Mouse (Mus musculus): ENCODE data around the gene Itga2.

Itga2 gene

DNA sequence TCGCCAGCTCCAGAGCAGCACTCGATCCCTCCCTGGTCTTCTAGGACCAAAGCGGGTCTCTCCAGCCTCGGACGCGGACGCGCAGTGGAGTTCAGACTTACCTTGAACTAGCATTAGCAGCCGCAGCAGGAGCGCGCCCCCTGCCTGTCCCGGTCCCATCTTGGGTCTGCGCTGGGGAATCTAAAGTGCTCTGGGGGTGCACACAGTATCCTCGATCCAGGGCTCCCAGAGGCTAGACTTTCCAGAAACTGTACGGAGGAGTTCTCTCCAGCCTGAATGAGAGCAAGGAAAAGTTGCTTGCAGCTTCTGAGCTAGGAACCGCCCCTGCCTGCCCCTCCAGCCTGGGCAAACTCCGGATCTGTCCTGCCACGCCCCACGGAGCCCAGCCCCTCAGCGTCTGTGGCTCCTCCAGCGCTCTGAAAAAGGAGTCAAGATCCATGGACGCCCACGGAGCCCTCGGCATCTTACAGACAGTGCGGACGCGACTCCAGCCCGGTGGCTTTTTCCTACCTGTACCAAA is at the start of gene Itga2:
Itga2 (minus strand) TSS at position 326 of the 520 bp plus-strand sequence.
- peak; percentile 61 for DNase-seq

DNA sequence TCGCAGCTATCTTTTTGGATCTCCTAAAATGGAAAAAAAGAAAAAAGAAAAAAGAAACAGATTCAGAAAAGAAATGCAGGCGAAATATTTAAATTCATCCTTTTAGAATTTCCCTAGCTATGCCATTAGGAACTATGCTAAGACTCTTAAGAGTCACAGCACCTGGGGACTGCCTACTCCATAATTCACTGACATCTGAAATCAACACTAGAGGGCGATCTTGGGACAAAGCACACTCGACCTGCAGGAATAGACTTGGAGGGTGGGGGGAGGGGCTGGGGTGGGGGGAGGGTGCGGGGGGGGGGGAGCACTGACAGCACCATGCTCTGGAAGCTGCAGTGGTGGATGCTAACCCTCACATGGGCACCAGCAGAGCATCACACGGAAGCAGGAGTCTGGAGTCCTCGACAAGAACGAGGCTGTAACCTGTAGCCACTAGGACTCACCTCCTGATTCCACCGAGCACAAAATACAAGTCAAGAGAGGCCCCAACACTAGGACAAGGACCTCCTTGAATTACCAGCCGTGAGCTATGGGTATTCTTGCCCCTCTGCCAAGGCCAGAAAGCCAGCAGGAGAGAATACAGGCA is 49.0 kb upstream of the Itga2 start:
- no peak for DNase-seq

DNA sequence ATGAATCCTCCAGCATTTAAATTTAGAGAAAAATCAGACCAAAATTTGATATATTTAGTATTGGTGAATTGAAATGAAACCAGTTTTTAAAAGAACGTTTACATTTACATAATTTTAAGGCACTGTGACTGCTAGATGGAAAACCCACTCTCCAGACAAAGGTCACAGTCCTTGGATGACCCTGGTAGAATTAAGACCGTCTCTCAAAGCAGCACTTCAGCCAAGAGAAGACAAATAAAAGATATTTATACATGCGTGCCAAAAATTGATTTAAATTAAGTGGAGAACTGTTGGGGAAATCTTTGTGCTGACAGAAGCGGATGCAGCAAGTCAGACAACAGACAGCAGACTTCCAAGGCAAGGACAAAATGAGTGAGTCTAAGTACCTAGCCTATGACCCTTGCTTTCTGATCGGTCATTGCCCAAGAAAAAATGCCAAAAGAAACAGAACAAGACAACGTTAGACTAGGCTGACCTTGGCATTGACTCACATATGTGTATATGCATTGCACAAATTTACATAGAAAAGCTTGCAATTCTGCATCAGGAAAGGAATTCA is 42.7 kb upstream of the Itga2 start:
- no peak for DNase-seq

DNA sequence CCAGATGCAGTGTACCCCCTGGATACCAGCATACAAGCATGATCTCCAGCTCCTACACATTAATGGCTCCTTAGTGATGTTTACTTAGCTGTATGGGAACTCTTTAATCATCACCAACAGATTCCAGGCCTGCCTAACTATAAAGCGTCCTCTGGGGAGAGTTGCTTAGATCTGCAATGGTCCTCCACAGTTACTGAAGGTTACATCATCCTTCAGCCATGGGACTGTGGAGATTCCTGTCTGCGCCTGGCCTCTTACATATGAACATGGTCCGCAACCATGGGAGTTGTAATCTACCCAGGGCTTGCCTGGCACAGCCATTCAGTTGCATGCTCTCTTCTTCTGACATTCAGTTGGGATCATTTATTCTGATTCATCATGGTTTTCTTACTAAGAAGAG is 40.0 kb upstream of the Itga2 start:
- no peak for DNase-seq

DNA sequence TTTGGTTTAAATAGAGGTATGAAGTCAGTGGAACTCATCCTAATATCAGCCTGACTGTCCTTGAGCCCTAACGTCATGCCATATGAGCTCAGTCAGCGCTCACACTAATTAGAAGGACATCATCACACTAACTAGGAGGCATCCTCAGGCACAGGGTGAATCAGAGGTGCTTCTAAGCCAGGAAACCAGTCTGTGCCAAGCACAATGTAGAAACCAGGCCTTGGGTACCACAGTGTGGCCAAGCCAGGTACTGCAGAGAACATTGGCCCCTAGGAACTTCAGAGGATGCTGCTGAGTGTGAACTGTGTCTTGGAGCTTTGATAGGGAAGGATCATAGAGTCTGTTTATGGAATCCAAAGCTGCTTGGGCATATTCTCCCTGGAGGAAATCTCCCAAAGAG is 32.3 kb upstream of the Itga2 start:
- peak; percentile 70 for DNase-seq

DNA sequence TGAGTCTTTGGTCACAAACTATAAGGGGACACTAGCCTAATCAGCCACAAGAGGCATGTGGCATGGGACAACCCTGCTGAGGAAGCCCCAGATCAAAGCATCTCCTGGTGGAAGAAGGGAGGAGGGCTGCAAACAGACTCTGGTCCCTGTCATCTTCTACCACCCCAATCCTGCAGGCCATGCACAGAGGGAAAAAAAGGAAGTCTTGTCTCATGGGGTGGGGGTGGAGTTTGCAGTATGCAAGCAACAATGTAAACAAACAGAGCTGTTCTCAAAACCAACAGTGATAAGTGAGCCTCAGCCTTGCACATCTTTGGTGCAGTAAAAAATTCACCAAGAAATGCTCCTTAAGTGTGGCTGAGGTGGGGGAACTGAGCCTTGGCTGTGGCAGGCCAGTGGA is 22.6 kb upstream of the Itga2 start:
- no peak for DNase-seq

DNA sequence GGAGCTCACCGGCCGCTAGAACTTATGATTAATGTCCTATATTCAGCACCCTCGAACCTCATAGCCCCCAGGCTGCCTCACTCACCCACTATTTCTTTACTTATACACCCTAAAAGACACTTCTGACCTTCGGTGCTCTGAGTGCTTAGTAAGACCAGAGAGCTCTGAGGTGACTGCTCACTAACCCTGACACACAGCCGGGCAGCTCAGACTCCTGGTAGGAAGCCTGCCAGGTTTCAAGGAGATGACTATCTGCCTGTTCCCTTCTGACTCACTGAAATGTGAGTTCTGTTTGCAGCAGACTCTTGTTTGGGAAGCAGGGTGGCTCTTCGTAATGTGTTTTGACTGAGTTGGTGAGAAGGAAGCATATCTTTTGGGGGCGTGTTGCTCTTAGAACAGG is 1.6 kb upstream of the Itga2 start:
- no peak for DNase-seq

DNA sequence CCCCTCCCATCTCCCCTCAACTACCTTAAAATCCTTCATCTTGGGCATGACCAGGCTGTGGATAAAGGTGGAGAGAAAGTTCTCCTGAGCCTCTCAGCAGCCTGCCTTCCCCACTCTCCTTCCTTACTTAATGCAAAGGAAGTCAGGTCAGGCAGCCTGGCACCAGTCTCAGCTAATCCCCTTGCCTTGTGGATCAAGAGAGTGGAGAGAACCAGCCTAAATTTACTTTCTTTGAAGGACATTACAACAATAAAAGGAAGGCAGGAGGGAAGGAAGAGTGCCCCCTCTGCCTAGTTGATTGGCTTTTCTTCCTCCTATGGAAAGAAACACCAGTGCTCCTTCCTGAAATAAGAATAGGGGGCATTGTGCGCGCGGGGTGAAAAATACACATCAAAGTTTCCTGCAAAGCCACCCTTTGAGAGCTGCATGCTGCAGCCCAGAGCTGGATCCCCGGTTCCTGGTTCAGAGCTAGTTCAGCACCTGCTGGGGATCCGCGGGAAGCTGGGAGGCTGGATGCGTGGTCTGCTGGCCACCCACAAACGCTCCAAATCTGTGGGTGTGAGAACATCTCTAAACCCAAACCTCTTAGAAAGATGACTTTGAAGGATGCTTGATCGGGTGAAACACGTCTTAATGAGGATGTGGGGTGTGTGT is 777 bp downstream of the Itga2 start:
- no peak for DNase-seq

DNA sequence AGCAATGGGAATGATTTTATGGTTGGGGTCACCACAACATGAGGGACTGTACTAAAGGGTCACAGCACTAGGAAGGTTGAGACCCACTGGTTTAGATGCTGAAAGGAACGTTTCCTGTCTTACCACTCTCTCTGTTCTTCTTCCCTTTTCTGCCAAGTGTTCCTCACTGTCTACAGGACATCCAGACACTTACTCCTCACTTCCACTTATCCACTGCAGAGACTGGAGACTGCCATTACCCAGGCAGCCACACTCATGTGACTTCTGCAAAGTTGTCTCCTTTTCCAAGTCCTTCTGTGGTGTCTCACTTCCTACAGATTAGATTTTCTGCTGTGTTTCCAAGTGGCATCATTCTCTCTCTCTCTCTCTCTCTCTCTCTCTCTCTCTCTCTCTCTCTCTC is 7.1 kb downstream of the Itga2 start:
- no peak for DNase-seq

DNA sequence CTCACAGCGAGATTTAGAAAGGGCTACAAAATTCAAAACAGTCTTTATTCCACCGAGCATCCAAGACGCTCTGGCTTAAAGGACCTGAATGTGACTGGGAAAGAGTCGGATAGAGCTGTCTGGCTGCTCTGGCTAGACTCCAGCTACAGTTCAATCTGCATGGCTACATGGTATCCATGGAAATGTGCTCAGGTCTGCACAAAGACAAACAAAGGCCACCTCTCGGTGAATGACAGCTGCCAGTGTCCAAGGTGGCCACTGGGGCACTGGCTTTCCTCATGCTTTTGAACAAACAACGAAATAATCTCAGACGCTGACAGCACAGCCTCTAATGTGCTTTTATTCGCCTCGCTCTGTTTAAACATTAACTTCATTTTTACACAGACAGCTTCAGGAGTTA is 8.6 kb downstream of the Itga2 start:
- DNase-seq = no peak

DNA sequence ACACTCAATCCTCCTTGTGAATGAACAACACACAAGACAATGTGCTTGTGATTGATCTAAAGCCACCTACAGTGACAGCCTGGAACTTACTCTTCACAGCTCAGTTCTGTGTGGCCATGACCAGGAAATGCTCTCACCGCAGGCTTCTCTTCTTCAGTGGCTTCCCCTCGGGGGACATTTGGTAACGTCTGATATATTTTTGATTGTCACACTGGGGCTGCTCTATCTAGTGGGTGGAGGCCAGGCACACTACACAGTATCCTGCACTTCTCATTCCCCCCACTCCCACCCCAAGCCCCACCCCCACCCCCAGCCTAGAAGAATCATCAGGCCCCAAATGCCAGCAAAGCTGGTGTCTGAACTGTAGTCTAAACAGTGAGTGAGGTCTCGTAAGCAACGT is 16.1 kb downstream of the Itga2 start:
- no peak for DNase-seq

DNA sequence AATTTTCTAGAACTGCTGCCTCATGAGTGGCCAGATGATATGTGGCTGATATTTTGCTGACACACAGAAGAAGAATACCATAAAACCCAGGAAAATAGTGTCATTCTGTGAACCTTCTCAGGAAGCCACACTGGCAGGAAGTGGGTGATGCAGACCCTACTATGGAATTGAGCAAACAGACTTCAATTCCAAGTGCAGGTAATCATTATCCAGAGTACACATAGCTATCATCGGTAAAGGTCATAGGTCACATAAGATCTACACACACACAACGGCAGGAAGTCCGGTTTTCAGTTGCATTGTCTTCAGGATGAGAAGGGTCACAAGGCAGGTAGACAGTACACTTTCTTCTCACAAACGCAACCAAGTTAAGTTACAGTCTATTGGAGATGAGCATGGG is 16.9 kb downstream of the Itga2 start:
- DNase-seq = no peak

DNA sequence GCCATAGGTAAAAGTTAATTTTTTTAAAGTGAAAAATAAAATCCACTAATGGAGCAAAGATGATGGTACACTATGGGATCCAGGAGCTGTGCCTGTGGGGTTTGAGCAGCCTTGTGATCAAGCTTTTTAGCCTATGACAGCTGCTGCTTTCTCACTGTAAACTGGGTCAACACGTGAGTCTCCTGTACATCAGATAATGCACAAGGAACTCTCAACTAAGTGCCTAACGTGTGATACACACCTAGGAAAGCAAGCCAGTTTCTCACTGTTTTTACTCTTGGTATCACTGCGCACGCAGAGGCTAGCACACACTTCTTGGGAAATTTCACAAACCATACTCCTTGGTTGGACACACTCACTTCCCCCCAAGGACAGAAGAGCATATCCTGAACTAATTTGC is 17.3 kb downstream of the Itga2 start:
- DNase-seq = no peak

DNA sequence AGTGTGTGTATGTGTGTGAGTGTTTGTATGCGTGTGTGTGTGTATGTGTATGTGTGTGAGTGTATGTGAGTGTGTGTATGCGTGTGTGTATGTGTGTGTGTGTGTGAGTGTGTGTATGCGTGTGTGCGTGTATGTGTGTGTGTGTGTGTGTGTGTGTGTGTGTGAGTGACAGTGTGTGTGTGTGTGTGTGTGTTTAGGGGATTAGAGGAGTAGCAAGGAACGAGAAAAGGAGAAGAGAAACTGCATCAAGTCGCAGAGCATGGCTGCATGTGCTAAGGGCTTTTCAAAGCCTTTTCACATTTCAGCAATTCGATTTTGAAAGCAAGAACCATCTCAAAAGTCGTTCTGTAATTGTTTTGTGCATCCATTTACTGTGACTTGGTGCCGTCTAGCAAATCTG is 21.3 kb downstream of the Itga2 start:
- no peak for DNase-seq

DNA sequence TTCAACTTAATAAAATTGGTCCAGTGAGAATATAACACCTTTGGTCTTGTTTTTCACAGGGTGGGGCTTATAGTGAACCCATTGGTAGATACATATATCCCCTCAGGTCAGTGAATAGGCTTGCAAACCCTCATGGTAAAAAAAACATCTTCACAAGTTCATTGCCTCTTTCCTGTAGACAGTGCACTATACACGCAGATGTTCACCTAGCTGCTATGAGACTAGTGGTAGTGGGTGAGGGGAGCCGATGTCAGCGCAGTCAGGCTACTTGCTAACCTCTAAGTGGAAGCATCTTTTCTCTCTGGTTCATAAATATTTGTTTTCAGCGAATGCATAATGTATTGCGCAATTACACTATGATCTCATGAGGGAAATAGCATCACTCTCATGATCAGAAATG is 22.4 kb downstream of the Itga2 start:
- no peak for DNase-seq

DNA sequence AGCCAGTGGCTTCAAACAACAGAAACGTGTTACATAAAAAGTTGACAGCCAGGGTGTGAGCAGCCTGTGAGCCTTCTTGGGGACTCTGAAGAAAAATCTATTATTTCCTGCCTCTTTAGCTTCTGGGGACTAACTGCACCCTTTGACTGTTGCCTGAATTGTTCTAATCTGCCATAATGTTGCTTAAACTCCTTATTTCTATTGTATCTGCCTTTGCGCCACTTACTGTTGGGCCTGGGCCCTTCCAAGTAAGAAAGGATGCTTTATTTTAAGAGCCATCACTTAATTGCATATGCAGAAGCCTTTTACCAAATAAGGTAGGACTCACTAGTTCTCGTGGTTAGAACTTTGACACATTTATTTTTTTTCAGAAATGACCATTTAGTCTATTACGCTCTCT is 24.0 kb downstream of the Itga2 start:
- DNase-seq = no peak

DNA sequence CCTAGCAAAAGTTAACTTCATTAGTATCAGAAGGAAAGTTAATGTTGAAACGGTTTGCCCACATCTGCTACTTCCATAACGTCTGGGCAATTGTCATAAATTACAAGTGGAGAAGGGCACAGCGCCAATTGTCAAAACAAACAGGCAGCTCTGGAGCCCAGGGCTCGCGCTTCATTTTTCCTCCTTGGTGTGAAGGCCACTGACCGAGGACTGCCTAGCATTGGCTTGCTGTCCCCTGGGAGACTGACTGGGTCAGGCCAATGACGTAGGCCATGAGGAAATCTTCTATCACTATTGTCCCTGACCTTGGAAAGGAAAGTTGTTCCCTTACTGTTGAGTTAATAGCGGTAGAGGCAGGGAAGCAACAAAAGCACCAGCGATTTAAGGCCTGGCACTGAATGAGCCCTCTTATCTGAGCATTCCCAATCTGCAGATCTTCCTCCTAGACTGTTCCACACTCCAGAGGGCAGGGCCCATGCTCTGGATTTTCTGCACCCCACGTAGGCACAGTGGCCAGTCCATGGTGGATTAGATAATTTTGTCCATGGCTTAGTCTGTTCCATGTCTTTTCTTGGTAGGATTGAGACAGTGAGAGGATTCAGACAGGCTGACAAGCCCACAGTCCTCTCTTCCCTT is 35.0 kb downstream of the Itga2 start:
- no peak for DNase-seq

DNA sequence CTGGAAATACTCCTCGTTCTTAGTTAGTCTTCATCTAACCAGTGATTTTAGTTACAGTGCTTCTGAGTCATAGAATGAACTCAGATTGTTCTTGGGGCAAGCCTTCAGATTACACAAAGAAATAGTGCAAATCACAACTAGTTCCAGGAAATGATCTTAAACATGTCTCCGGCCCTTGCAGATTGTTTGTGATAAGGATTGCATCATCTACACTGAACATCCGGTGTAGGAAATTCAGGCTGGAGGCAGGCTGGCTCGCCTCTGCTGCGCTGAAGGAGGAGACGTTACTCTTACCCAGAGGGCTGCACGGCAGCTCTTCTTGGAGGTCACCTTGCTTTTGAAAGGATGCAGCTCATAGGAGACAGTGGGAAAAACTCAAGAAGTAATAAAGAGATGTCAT is 36.0 kb downstream of the Itga2 start:
- DNase-seq = peak; percentile 16

DNA sequence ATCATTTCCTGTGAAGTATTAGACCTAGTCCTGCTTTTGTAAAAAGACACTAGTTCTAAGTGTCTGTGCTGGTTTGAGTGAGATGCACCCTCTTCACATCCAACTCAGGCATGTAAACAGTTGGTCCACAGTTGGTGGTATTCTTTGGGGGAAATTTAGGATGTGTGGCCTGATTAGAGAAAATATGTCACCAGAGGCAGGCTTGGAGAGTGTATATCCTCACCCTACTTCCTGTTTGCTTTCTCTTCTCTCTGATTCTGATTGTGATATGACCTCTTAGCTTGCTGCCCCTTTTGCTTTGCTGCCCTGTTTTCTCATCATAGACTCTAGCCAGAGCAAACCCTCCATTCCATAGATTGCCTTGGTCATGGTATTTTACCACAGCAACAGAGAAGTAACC is 37.2 kb downstream of the Itga2 start:
- DNase-seq = no peak

DNA sequence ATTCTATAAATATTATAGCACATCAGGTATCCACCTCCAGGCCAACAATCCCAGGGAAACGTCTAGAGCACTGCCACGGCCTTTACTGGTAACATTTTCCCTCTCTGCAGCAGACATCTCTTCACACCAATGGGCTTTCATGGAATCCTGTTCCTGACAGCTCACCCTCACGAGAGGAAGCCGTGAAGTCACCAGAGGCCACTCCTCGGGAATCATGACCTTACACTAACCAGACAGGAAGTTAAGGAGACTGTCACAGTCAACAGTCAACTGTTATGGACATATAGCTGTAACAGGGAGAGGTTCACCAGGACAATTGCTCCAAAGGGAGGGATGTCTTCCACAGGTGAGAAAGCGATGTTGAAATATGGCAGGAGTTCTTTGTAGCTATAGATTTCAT is 40.2 kb downstream of the Itga2 start:
- no peak for DNase-seq

DNA sequence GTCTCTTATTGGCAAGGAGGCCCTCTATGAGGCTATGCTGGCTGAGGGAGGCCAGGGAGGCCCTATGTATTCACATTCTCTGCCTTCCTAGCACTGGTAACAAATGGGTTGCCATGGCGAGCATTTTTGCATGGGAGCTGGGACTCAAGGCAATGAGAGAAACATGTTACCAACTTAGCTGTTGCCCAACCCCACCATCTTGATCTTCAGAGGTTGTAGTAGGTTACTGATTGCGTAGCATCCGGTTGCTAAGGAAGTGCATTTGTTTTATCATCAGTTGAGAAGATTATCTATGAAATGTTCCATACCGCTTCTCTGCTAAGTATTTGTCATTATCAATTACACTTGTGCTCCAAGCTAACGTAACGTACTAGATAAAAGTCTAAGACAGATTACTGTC is 44.2 kb downstream of the Itga2 start:
- no peak for DNase-seq

DNA sequence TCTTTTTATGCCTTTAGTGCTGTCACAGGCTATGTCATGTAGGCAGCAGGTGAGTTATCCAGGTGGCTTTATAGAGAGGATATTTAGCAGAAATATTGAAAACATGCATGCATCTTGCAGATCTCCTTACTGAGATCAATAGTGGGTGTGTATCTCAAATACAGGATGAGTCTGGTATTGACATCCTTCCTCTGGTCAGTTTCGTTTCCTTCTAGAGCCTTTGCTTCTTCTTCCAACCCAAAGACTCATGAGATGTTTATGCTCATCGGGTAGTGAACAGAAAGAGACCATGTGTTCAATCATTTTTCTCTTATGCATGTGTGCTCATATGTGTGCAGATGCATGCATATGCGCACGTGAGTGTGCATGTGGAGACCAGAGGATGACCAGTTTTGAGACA is 44.6 kb downstream of the Itga2 start:
- DNase-seq = no peak

DNA sequence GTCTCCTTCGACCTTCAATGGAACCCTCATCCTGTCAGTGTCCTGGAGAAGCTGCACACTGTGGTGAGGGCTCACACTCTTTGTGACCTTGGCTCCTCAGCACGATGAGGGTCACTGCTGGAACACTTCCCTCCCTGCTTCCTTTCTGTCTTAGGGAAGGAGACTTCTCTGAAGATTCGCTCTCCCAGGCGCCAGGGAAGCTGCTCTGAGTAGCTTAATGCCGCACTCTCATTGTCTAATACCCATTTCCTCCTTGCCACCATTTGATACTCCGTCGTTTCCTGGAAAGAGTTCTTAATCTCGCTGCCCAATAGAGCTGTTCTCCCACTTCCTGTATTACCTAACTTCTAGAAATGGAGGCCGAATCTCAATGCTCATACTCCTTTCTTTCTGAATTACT is 46.7 kb downstream of the Itga2 start:
- no peak for DNase-seq

DNA sequence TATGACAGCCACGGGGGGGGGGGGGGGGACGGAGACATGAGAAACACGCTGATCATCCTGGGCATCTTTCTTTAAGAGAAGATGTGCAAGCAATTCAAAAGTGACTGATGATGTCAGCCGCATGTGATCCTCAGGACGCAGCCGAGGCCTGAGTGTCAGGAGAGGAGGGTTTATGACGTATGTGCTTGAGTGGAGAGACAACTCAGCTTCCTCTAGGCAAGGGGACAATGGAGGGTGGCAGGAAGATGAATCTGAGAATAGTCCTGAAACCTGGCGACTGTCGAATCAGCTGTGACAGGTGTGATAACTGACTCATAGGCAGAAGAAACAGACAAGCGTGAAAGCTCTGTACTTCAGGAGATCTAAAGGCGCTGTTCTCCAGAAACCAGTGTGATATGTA is 53.2 kb downstream of the Itga2 start:
- no peak for DNase-seq
